Mouse (Mus musculus): ENCODE measurements around the gene Lhcgr. TPM values are rescaled to one million over a fixed set of nuclear protein-coding genes. Genes with fewer than 3 reads are reported as not detected.
"Not testable (repeated sequence)": the region's sequence is repeated elsewhere in the genome, so short reads cannot be mapped to it uniquely, and the experiment has no call there.

The Lhcgr gene
- 0.37 and 0.46 TPM in 2 replicates for polyA plus RNA-seq (2014; fragmentation: Nextera tagmentation; extraction: Ambion mirVana)

DNA sequence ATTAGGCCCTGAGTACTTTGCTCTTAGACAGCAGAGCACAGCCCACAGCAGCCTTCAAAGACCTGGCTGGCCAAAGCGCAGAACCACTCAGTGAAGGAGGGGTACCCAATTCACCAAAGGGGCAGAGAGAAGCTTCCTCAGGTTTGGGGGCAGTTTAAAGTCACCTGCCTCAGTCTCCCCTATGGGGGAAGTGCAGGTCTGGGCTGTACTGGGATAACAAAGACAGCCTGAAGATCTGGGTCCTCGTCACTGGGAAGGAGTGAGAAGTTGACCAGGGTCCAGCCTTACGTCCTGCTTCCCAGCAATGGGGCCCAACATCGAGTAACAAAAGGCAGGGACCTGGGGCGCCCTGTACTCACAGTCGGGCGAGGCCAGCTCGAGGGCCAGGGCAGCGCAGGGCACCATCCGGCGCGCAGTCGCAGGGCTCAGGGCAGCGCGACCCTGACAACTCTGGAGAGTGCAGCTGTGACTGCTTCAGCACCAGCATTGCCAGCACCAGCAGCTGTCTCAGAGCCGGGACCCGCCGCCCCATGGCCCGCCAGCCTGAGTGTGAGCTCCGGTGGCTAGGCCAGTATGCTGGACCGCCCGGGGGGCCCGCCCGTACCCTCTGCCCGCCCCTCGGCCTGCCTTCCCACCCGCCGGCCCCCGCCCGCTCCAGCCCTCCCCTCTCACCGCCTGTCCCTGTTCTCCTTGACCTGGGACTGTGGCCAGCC, at the start of gene Lhcgr:
Lhcgr (minus strand) TSS at position 551 of the 713 bp plus-strand sequence.
- Histone ChIP-seq H3K36me3 (ENCODE audit: control insufficient read depth, insufficient read depth, low read length) (no peaks in the 10 kb centered on the region), H3K27ac (ENCODE audit: low read depth, low read length) (no peak within 1 kb of the TSS), H3K4me1 (ENCODE audit: control insufficient read depth, insufficient read depth, low read length) (peaks cover 5% of the 10 kb centered on the region), H3K4me2 (peak within 1 kb of the TSS; percentile 44), H3K9ac (ENCODE audit: low read length) (peak within 1 kb of the TSS; percentile 34), H3K9me3 (ENCODE audit: control insufficient read depth, low read length) (no peaks in the 10 kb centered on the region), H3K4me3 (ENCODE audit: low read depth, low read length) (peak within 1 kb of the TSS; percentile 12), H3K27me3 (ENCODE audit: control insufficient read depth, insufficient read depth, low read length) (peaks cover 3% of the 10 kb centered on the region)
- DNase-seq (ENCODE audit: low spot score, missing footprints) (peak; percentile 86), ATAC-seq (ENCODE audit: low FRiP score) (peak; percentile 88)
- 15% methylated on average over 30 of the region's 31 CpGs for WGBS

DNA sequence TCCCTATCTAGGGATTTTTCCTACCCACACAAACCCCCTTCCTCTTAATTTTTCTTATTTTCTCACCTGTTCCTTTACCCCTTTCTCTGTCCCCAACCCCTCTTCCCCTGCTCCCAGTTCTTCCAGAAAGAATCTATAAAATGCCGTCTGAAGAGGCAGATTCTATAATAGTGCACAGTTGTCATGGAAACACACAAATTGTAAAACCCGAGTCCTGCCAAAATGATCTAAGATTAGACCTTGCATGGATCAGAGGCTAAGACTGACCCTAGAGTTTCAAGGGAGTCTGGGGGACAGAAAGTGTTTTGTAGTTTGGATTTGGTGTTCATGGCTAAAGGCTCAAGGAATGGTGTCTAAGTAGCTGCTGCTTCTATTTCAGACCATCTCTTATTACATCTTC, 25.8 kb upstream of the Lhcgr start:
- no peaks in the 10 kb centered on the region for H3K36me3 ChIP-seq (ENCODE audit: control insufficient read depth, insufficient read depth, low read length)
- ATAC-seq (ENCODE audit: low FRiP score) (no peak), DNase-seq (ENCODE audit: low spot score, missing footprints) (no peak)
- H3K4me1 ChIP-seq (ENCODE audit: control insufficient read depth, insufficient read depth, low read length) = no peaks in the 10 kb centered on the region
- no peak overlapping the region for H3K9ac ChIP-seq (ENCODE audit: low read length)
- H3K27me3 ChIP-seq (ENCODE audit: control insufficient read depth, insufficient read depth, low read length) = no peaks in the 10 kb centered on the region
- H3K4me2 ChIP-seq = no peak overlapping the region
- no peak overlapping the region for H3K4me3 ChIP-seq (ENCODE audit: low read depth, low read length)
- H3K9me3 ChIP-seq (ENCODE audit: control insufficient read depth, low read length) = no peaks in the 10 kb centered on the region
- H3K27ac ChIP-seq (ENCODE audit: low read depth, low read length) = no peak overlapping the region
- WGBS = 40% methylated on average over 2 of the region's 2 CpGs

DNA sequence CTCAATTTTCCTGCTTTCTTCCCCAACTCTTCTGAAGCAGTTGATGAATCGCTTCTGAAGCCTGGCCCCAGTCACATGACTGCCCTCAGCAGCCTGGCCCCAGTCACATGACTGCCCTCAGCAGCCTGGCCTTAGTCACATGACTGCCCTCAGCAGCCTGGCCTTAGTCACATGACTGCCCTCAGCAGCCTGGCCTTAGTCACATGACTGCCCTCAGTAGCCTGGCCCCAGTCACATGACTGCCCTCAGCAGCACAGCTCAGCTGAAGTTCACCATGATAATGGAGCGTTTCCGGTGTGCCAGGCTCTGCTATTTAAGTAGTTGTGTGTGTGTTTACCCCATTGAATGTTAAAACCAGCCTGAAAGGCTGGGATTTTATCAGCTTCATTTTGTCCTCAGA, 21.2 kb upstream of the Lhcgr start:
- H3K4me3 ChIP-seq (ENCODE audit: low read depth, low read length); H3K27ac ChIP-seq (ENCODE audit: low read depth, low read length); DNase-seq (ENCODE audit: low spot score, missing footprints); H3K9ac ChIP-seq (ENCODE audit: low read length); H3K9me3 ChIP-seq (ENCODE audit: control insufficient read depth, low read length); H3K4me2 ChIP-seq; ATAC-seq (ENCODE audit: low FRiP score); H3K27me3 ChIP-seq (ENCODE audit: control insufficient read depth, insufficient read depth, low read length); H3K4me1 ChIP-seq (ENCODE audit: control insufficient read depth, insufficient read depth, low read length); H3K36me3 ChIP-seq (ENCODE audit: control insufficient read depth, insufficient read depth, low read length): not testable (repeated sequence)
- 90% methylated on average over 3 of the region's 3 CpGs for WGBS

DNA sequence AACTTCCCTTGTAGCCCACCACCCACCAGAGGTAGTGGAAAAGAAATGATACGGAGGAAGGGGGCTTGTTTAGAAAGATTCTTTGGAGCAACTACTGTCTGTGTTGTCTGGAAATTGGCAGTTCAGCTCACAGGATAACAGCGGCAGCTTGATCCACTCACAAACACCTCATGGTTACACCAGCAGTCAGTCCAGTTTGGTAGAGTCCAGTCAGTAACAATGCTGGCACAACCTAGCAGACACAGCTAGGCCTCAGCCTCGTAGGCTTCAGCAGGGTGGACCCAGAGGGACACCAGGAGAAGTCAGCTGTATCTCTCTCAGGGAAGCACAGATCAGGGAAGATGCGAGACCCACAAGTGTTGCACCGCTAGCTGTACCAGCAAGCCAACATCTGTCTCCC, 19.0 kb upstream of the Lhcgr start:
- Histone ChIP-seq H3K4me2 (no peak overlapping the region), H3K36me3 (ENCODE audit: control insufficient read depth, insufficient read depth, low read length) (no peaks in the 10 kb centered on the region), H3K27ac (ENCODE audit: low read depth, low read length) (no peak overlapping the region), H3K9me3 (ENCODE audit: control insufficient read depth, low read length) (no peaks in the 10 kb centered on the region), H3K4me1 (ENCODE audit: control insufficient read depth, insufficient read depth, low read length) (no peaks in the 10 kb centered on the region), H3K4me3 (ENCODE audit: low read depth, low read length) (no peak overlapping the region), H3K9ac (ENCODE audit: low read length) (no peak overlapping the region), H3K27me3 (ENCODE audit: control insufficient read depth, insufficient read depth, low read length) (no peaks in the 10 kb centered on the region)
- ATAC-seq (ENCODE audit: low FRiP score) (no peak), DNase-seq (ENCODE audit: low spot score, missing footprints) (no peak)
- 88% methylated on average over 5 of the region's 5 CpGs for WGBS

DNA sequence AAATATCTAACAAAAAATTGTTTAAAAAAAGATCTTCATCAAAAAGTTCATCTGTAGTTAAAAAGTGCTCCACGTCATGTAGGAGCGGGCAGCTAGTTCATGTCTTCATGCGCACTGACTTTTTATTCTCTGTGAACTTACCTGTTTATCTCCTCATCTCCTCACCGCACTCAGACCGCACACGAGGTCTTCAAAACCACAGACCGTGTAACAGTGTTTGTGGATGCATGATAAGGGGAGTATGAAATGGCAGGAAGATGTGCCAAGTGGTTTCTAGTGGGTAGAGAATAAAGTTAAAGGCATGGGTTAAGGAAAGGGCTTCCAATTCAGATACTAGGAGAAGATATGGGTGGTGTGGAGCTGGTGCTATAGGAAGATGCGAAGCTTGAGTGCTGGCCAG, 14.6 kb upstream of the Lhcgr start:
- no peak overlapping the region for H3K4me2 ChIP-seq
- DNase-seq (ENCODE audit: low spot score, missing footprints) = no peak
- no peak overlapping the region for H3K27ac ChIP-seq (ENCODE audit: low read depth, low read length)
- H3K36me3 ChIP-seq (ENCODE audit: control insufficient read depth, insufficient read depth, low read length) = no peaks in the 10 kb centered on the region
- 95% methylated on average over 8 of the region's 8 CpGs for WGBS
- ATAC-seq (ENCODE audit: low FRiP score) = no peak
- no peaks in the 10 kb centered on the region for H3K27me3 ChIP-seq (ENCODE audit: control insufficient read depth, insufficient read depth, low read length)
- no peaks in the 10 kb centered on the region for H3K4me1 ChIP-seq (ENCODE audit: control insufficient read depth, insufficient read depth, low read length)
- H3K4me3 ChIP-seq (ENCODE audit: low read depth, low read length) = no peak overlapping the region
- H3K9ac ChIP-seq (ENCODE audit: low read length) = no peak overlapping the region
- no peaks in the 10 kb centered on the region for H3K9me3 ChIP-seq (ENCODE audit: control insufficient read depth, low read length)

DNA sequence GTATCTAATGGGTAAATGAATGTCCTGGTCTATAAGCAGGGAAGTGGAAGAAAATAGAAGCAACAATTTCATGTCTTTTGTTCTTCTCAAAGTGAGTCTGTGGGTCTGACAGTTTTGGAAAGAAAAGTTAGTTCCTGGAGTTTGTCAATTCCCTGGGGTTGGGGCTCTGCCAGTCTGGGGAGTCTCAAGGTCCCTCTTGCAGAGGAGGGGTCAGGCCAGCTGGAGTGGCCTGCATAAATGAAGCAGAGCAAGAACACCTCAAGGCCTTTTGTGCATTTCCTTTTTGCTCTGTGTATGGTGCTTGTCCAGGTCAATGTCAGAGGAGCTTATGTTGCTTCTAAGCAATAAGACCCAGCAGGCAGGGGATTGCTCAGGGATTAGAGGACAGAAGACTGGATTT, 11.7 kb upstream of the Lhcgr start:
- ATAC-seq (ENCODE audit: low FRiP score) (no peak), DNase-seq (ENCODE audit: low spot score, missing footprints) (no peak)
- H3K9ac ChIP-seq (ENCODE audit: low read length) = no peak overlapping the region
- no peak overlapping the region for H3K27ac ChIP-seq (ENCODE audit: low read depth, low read length)
- H3K27me3 ChIP-seq (ENCODE audit: control insufficient read depth, insufficient read depth, low read length) = no peaks in the 10 kb centered on the region; the same call in 1 of the 2 replicates
- H3K4me2 ChIP-seq = no peak overlapping the region
- H3K9me3 ChIP-seq (ENCODE audit: control insufficient read depth, low read length) = no peaks in the 10 kb centered on the region
- H3K36me3 ChIP-seq (ENCODE audit: control insufficient read depth, insufficient read depth, low read length) = no peaks in the 10 kb centered on the region
- no peak overlapping the region for H3K4me3 ChIP-seq (ENCODE audit: low read depth, low read length)
- no peaks in the 10 kb centered on the region for H3K4me1 ChIP-seq (ENCODE audit: control insufficient read depth, insufficient read depth, low read length)

DNA sequence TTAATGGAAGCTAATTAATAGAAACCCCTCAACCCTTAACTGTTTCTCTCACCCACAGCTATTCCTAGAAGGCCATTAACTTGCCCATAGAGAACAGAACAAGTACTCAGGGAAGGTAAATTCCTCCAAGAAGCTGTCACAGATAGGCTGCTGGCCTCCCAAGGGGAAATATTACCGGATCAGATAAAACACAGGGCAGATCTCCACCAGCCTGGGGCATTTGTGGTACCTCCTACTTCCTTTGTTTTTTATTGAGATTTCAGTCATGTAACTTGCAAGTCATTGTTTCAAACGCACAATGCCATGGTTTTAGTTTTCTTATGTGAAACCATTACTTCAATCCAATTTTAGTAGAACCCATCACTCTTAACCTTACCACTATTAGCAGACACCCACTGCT, 1.1 kb downstream of the Lhcgr start:
- Histone ChIP-seq H3K4me3 (ENCODE audit: low read depth, low read length) (no peak overlapping the region), H3K27me3 (ENCODE audit: control insufficient read depth, insufficient read depth, low read length) (peaks cover 3% of the 10 kb centered on the region), H3K36me3 (ENCODE audit: control insufficient read depth, insufficient read depth, low read length) (no peaks in the 10 kb centered on the region), H3K27ac (ENCODE audit: low read depth, low read length) (no peak overlapping the region), H3K4me2 (no peak overlapping the region), H3K9me3 (ENCODE audit: control insufficient read depth, low read length) (no peaks in the 10 kb centered on the region), H3K9ac (ENCODE audit: low read length) (no peak overlapping the region), H3K4me1 (ENCODE audit: control insufficient read depth, insufficient read depth, low read length) (peaks cover 5% of the 10 kb centered on the region)
- no peak for DNase-seq (ENCODE audit: low spot score, missing footprints)
- 79% methylated on average over 2 of the region's 2 CpGs for WGBS
- no peak for ATAC-seq (ENCODE audit: low FRiP score)

DNA sequence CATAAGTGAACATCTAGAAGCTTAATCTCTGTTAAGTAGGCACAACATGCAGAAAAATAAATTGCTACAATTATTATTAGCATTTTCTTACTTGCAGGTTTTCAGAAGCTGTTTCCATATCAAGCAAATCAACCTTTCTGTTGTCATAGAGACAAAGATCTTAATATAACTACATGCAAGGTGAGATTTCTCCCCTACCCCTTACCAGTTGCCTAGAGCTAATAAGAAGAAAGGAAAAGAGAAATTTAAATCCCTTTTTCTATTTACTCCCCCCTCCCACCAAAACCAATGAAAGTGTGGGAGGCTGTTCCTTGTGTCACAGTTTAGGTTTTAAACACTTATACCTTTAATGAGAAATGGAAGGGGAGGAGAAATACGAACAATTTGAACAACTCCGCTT, 3.4 kb downstream of the Lhcgr start:
- H3K9ac ChIP-seq (ENCODE audit: low read length) = no peak overlapping the region
- ATAC-seq (ENCODE audit: low FRiP score) (no peak), DNase-seq (ENCODE audit: low spot score, missing footprints) (no peak)
- 95% methylated on average over 2 of the region's 2 CpGs for WGBS
- no peaks in the 10 kb centered on the region for H3K36me3 ChIP-seq (ENCODE audit: control insufficient read depth, insufficient read depth, low read length)
- no peak overlapping the region for H3K27ac ChIP-seq (ENCODE audit: low read depth, low read length)
- no peak overlapping the region for H3K4me2 ChIP-seq
- H3K9me3 ChIP-seq (ENCODE audit: control insufficient read depth, low read length) = no peaks in the 10 kb centered on the region
- peaks cover 5% of the 10 kb centered on the region for H3K4me1 ChIP-seq (ENCODE audit: control insufficient read depth, insufficient read depth, low read length)
- no peak overlapping the region for H3K4me3 ChIP-seq (ENCODE audit: low read depth, low read length)
- H3K27me3 ChIP-seq (ENCODE audit: control insufficient read depth, insufficient read depth, low read length) = peaks cover 3% of the 10 kb centered on the region

DNA sequence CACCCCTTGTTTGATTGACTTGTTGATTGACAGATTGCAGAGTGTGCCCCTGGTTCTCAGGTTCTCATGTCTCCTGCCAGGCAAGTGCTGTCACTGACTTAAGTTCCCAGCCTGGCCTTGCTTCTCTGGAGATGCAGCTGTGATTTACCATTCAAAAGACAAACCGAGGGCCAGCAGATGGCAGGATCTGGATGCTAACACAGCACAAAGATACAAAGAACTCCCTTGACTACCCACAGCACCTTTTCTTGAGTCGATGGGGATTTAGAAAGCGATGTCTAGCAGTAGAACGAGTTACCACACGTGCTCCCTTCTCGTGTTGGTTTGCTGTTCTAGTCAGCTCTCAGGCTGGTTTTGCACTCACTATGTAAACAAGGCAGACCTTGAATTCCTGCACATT, 4.9 kb downstream of the Lhcgr start:
- H3K4me3 ChIP-seq (ENCODE audit: low read depth, low read length) = no peak overlapping the region
- H3K4me1 ChIP-seq (ENCODE audit: control insufficient read depth, insufficient read depth, low read length) = peaks cover 3% of the 10 kb centered on the region
- ATAC-seq (ENCODE audit: low FRiP score) = no peak
- no peak overlapping the region for H3K4me2 ChIP-seq
- H3K9ac ChIP-seq (ENCODE audit: low read length) = no peak overlapping the region
- peaks cover 3% of the 10 kb centered on the region for H3K27me3 ChIP-seq (ENCODE audit: control insufficient read depth, insufficient read depth, low read length)
- DNase-seq (ENCODE audit: low spot score, missing footprints) = no peak
- no peaks in the 10 kb centered on the region for H3K36me3 ChIP-seq (ENCODE audit: control insufficient read depth, insufficient read depth, low read length)
- no peaks in the 10 kb centered on the region for H3K9me3 ChIP-seq (ENCODE audit: control insufficient read depth, low read length)
- H3K27ac ChIP-seq (ENCODE audit: low read depth, low read length) = no peak overlapping the region
- WGBS = 68% methylated on average over 6 of the region's 6 CpGs
